Mouse (Mus musculus) lung, embryonic 15.5 days (tissue): ENCODE measurements at regions not wholly inside any gene's neighbourhood (a gene's known extent, or its start where the extent isn't known, plus 50 kb on each side); places are given as distances from the start of the nearest gene placed in this dataset.

Experiments
- ATAC-seq: fragments of 200-750 bp; cut with Nextera tagmentation; 2 replicates; pipeline ENCODE4 v1.8.0; 2017; ENCODE audit warnings: moderate number of reproducible peaks, borderline replicate concordance; ENCODE audit not compliant: low FRiP score, low TSS enrichment; ENCODE audit errors: extremely low read depth
- H3K27ac ChIP-seq: fragments of 300-500 bp; sonication (generic); 2 replicates; pipeline ENCODE4 v1.5.1; 2015; ENCODE audit warnings: moderate library complexity, mild to moderate bottlenecking, inconsistent platforms
- H3K27me3 ChIP-seq: fragments of 300-500 bp; sonication (generic); 2 replicates; pipeline ENCODE4 v1.6.1; 2015; ENCODE audit warnings: inconsistent platforms
- H3K36me3 ChIP-seq: fragments of 300-500 bp; sonication (generic); 2 replicates; pipeline ENCODE4 v1.6.1; 2015; ENCODE audit warnings: inconsistent platforms
- H3K4me1 ChIP-seq: fragments of 300-500 bp; sonication (generic); 2 replicates; pipeline ENCODE4 v1.6.1; 2015; ENCODE audit warnings: inconsistent platforms
- H3K4me2 ChIP-seq: fragments of 300-500 bp; sonication (generic); 2 replicates; pipeline ENCODE4 v1.6.1; 2015; ENCODE audit warnings: inconsistent platforms, mild to moderate bottlenecking, moderate library complexity
- H3K4me3 ChIP-seq: fragments of 300-500 bp; sonication (generic); 2 replicates; pipeline ENCODE4 v1.5.1; 2015; ENCODE audit warnings: mild to moderate bottlenecking, inconsistent platforms
- H3K9ac ChIP-seq: fragments of 300-500 bp; sonication (generic); 2 replicates; pipeline ENCODE4 v1.6.1; 2015; ENCODE audit warnings: inconsistent platforms
- H3K9me3 ChIP-seq: fragments of 300-500 bp; sonication (generic); 2 replicates; pipeline ENCODE4 v1.6.1; 2016; ENCODE audit warnings: inconsistent platforms
- WGBS: fragments of 180-500 bp; shearing (Covaris S2); methylation state at CpG from one replicate; pipeline ENCODE4 v1.1.7; 2015; 5-methylcytosine and 5-hydroxymethylcytosine counted together

GRCm38 (mm10) chr1:137847311-137847923 is 328.1 kb downstream of the Ptprc start:
- no peaks in the 10 kb centered on the region for H3K9me3 ChIP-seq
- no peak overlapping the region for H3K27ac ChIP-seq
- H3K4me2 ChIP-seq, result no peak overlapping the region
- no peaks in the 10 kb centered on the region for H3K36me3 ChIP-seq
- ATAC-seq, result no peak
- no peak overlapping the region for H3K4me3 ChIP-seq
- no peak overlapping the region for H3K9ac ChIP-seq
- 0 out of 2 replicates have a peak, but pooled peaks cover 4% of the 10 kb centered on the region for H3K4me1 ChIP-seq
- H3K27me3 ChIP-seq, result no peaks in the 10 kb centered on the region
- 84% methylated on average over 10 of the region's 10 CpGs for WGBS

GRCm38 (mm10) chr1:137846857-137847256 is 328.7 kb downstream of the Ptprc start:
- H3K9me3 ChIP-seq, result no peaks in the 10 kb centered on the region
- H3K36me3 ChIP-seq, result no peaks in the 10 kb centered on the region
- 79% methylated on average over 1 of the region's 1 CpGs for WGBS
- no peak overlapping the region for H3K4me3 ChIP-seq
- H3K27ac ChIP-seq, result no peak overlapping the region
- H3K4me1 ChIP-seq, result 0 out of 2 replicates have a peak, but pooled peaks cover 4% of the 10 kb centered on the region
- no peak overlapping the region for H3K9ac ChIP-seq
- no peak overlapping the region for H3K4me2 ChIP-seq
- no peaks in the 10 kb centered on the region for H3K27me3 ChIP-seq
- no peak for ATAC-seq

GRCm38 (mm10) chr1:137840531-137840930 is 335.0 kb downstream of the Ptprc start:
- H3K27me3 ChIP-seq, result no peaks in the 10 kb centered on the region
- no peaks in the 10 kb centered on the region for H3K36me3 ChIP-seq
- no peak for ATAC-seq
- H3K4me2 ChIP-seq, result no peak overlapping the region
- no peaks in the 10 kb centered on the region for H3K9me3 ChIP-seq
- no peaks in the 10 kb centered on the region for H3K4me1 ChIP-seq
- no peak overlapping the region for H3K9ac ChIP-seq
- no peak overlapping the region for H3K4me3 ChIP-seq
- H3K27ac ChIP-seq, result no peak overlapping the region

GRCm38 (mm10) chr1:137839703-137840102 is 335.8 kb downstream of the Ptprc start:
- H3K27me3 ChIP-seq, result no peaks in the 10 kb centered on the region
- no peaks in the 10 kb centered on the region for H3K9me3 ChIP-seq
- H3K4me2 ChIP-seq, result no peak overlapping the region
- H3K9ac ChIP-seq, result no peak overlapping the region
- WGBS, result 32% methylated on average over 5 of the region's 5 CpGs
- H3K4me1 ChIP-seq, result no peaks in the 10 kb centered on the region
- H3K36me3 ChIP-seq, result no peaks in the 10 kb centered on the region
- no peak overlapping the region for H3K27ac ChIP-seq
- peak; percentile 84; the same call in 1 of the 2 replicates for ATAC-seq
- H3K4me3 ChIP-seq, result no peak overlapping the region

- ATAC-seq, result peak; percentile 85; the same call in 1 of the 2 replicates
- H3K4me2 ChIP-seq, result no peak overlapping the region
- no peak overlapping the region for H3K9ac ChIP-seq
- no peaks in the 10 kb centered on the region for H3K27me3 ChIP-seq
- no peak overlapping the region for H3K4me3 ChIP-seq
- no peaks in the 10 kb centered on the region for H3K36me3 ChIP-seq
- WGBS, result 45% methylated on average over 2 of the region's 2 CpGs
- H3K4me1 ChIP-seq, result no peaks in the 10 kb centered on the region
- H3K27ac ChIP-seq, result peak overlapping the region; percentile 50; the same call in 1 of the 2 replicates
- H3K9me3 ChIP-seq, result no peaks in the 10 kb centered on the region
These were observed 336.2 kb downstream of the Ptprc start for GRCm38 (mm10) chr1:137839263-137839662.

- no peaks in the 10 kb centered on the region for H3K9me3 ChIP-seq
- no peaks in the 10 kb centered on the region for H3K4me1 ChIP-seq
- ATAC-seq, result no peak
- no peak overlapping the region for H3K4me2 ChIP-seq
- no peak overlapping the region for H3K4me3 ChIP-seq
- WGBS, result 46% methylated on average over 8 of the region's 8 CpGs
- H3K27me3 ChIP-seq, result no peaks in the 10 kb centered on the region
- no peak overlapping the region for H3K27ac ChIP-seq
- H3K9ac ChIP-seq, result no peak overlapping the region
- no peaks in the 10 kb centered on the region for H3K36me3 ChIP-seq
These were observed 337.2 kb downstream of the Ptprc start for GRCm38 (mm10) chr1:137838357-137838756.

- Histone ChIP-seq H3K27ac (no peak overlapping the region), H3K36me3 (no peaks in the 10 kb centered on the region), H3K4me3 (no peak overlapping the region), H3K9ac (no peak overlapping the region), H3K4me1 (no peaks in the 10 kb centered on the region), H3K27me3 (no peaks in the 10 kb centered on the region), H3K4me2 (no peak overlapping the region), H3K9me3 (no peaks in the 10 kb centered on the region)
- WGBS, result 63% methylated on average over 3 of the region's 3 CpGs
- no peak for ATAC-seq
These were observed 342.0 kb downstream of the Ptprc start for GRCm38 (mm10) chr1:137833535-137833934.

GRCm38 (mm10) chr1:137831284-137831683 is 344.2 kb downstream of the Ptprc start:
- Histone ChIP-seq H3K27ac (no peak overlapping the region), H3K27me3 (no peaks in the 10 kb centered on the region), H3K4me1 (no peaks in the 10 kb centered on the region), H3K9ac (no peak overlapping the region), H3K4me2 (no peak overlapping the region), H3K4me3 (no peak overlapping the region), H3K9me3 (no peaks in the 10 kb centered on the region), H3K36me3 (no peaks in the 10 kb centered on the region)
- no peak for ATAC-seq
- WGBS, result 47% methylated on average over 4 of the region's 4 CpGs

- no peaks in the 10 kb centered on the region for H3K9me3 ChIP-seq
- H3K4me2 ChIP-seq, result no peak overlapping the region
- H3K4me3 ChIP-seq, result no peak overlapping the region
- H3K4me1 ChIP-seq, result no peaks in the 10 kb centered on the region
- no peak overlapping the region for H3K9ac ChIP-seq
- H3K27me3 ChIP-seq, result no peaks in the 10 kb centered on the region
- WGBS, result 61% methylated on average over 4 of the region's 4 CpGs
- no peaks in the 10 kb centered on the region for H3K36me3 ChIP-seq
- ATAC-seq, result no peak
- H3K27ac ChIP-seq, result no peak overlapping the region
These were observed 348.1 kb downstream of the Ptprc start for GRCm38 (mm10) chr1:137827379-137827778.

GRCm38 (mm10) chr1:137815401-137815888 is 360.1 kb downstream of the Ptprc start:
- Histone ChIP-seq H3K4me1 (no peaks in the 10 kb centered on the region), H3K27ac (no peak overlapping the region), H3K27me3 (no peaks in the 10 kb centered on the region), H3K9me3 (no peaks in the 10 kb centered on the region), H3K36me3 (no peaks in the 10 kb centered on the region), H3K4me2 (no peak overlapping the region), H3K9ac (no peak overlapping the region), H3K4me3 (no peak overlapping the region)
- ATAC-seq, result no peak
- WGBS, result 83% methylated on average over 4 of the region's 4 CpGs

- H3K4me3 ChIP-seq, result no peak overlapping the region
- H3K27ac ChIP-seq, result no peak overlapping the region
- no peaks in the 10 kb centered on the region for H3K9me3 ChIP-seq
- WGBS, result 60% methylated on average over 2 of the region's 2 CpGs
- no peaks in the 10 kb centered on the region for H3K27me3 ChIP-seq
- no peaks in the 10 kb centered on the region for H3K4me1 ChIP-seq
- no peak overlapping the region for H3K9ac ChIP-seq
- no peak overlapping the region for H3K4me2 ChIP-seq
- H3K36me3 ChIP-seq, result no peaks in the 10 kb centered on the region
- ATAC-seq, result no peak
These were observed 361.0 kb downstream of the Ptprc start for GRCm38 (mm10) chr1:137814556-137814955.

- H3K27ac ChIP-seq, result no peak overlapping the region
- no peaks in the 10 kb centered on the region for H3K9me3 ChIP-seq
- no peaks in the 10 kb centered on the region for H3K4me1 ChIP-seq
- no peak for ATAC-seq
- H3K27me3 ChIP-seq, result no peaks in the 10 kb centered on the region
- H3K4me3 ChIP-seq, result no peak overlapping the region
- whole genome bisulfite sequencing, result 84% methylated on average over 1 of the region's 1 CpGs
- H3K9ac ChIP-seq, result no peak overlapping the region
- no peaks in the 10 kb centered on the region for H3K36me3 ChIP-seq
- H3K4me2 ChIP-seq, result no peak overlapping the region
These were observed 361.8 kb downstream of the Ptprc start for GRCm38 (mm10) chr1:137813716-137814115.

GRCm38 (mm10) chr1:137811981-137812380 is 363.5 kb downstream of the Ptprc start:
- no peak overlapping the region for H3K27ac ChIP-seq
- no peak overlapping the region for H3K4me2 ChIP-seq
- no peaks in the 10 kb centered on the region for H3K36me3 ChIP-seq
- no peaks in the 10 kb centered on the region for H3K27me3 ChIP-seq
- H3K9me3 ChIP-seq, result no peaks in the 10 kb centered on the region
- H3K4me3 ChIP-seq, result no peak overlapping the region
- H3K9ac ChIP-seq, result no peak overlapping the region
- no peak for ATAC-seq
- no peaks in the 10 kb centered on the region for H3K4me1 ChIP-seq
- WGBS, result 69% methylated on average over 4 of the region's 4 CpGs
